Mouse (Mus musculus): Measurements from ENCODE around the gene Prrc2a.

DNA sequence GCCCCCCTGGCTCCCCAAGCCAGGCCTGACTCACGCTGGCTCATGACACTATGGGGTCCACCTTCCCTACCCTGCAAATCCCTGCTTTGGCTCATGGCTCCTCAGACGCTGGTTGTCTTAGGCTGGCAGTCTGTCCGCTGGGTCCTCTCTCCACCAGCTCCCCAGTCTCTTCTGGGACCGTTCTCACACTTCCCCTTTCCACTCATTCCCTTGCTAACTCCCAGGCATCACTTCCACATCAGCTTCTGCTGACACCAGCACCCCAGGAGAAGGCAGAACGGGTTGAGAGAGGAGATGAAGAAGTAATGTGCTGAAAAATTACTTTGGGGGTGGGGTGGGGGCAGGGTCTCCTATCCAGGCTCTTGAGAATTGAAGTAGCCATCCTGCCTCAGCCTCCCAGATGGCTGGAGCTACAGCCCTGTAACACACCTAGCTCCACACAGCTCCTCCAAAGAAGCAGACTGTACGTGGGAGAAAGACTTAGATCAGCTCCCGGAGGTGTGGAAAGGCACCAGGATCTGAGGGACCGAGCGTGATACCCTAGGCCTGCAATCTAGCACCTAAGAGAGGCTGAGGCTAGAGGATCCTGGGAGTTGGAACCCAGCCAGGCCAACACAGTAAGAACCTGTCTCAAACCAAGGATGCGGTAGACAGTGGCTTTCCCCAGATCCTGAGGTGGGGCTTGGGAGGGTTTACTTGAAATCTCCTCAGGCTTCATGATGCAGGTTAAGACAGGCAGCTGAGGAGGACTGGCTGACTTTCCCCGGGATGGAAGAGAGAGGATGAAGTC, 7.9 kb upstream of the Prrc2a start:
- TF ChIP-seq POLR2A (IDR thresholded peaks at IDR 0.05; ENCODE audit: borderline replicate concordance, extremely low read depth, insufficient read depth, insufficient read length, poor library complexity, severe bottlenecking) (no peak), CTCF (IDR thresholded peaks at IDR 0.05; ENCODE audit: borderline replicate concordance, extremely low read depth, insufficient read depth, insufficient read length) (no peak)
